Mouse (Mus musculus) embryonic facial prominence, embryonic 14.5 days (tissue): ENCODE data around the gene Nudc. TPM values are rescaled to one million over a fixed set of nuclear protein-coding genes. Genes with fewer than 3 reads are reported as not detected.

ENCODE experiments used
- microRNA-seq: library from miRNA; unstranded; fragments of <30 nt; microRNA quantifications from one replicate; pipeline ENCODE4, GENCODE M21; 2016; ENCODE audit warnings: borderline number of aligned reads
- polyA plus RNA-seq: library from polyadenylated mRNA; unstranded; fragments of >200 nt; fragmentation: Nextera tagmentation; extraction: Ambion mirVana; gene quantifications from 2 replicates; pipeline ENCODE4 v1.2.1, GENCODE M21; 2014

Nudc gene
- polyA plus RNA-seq, 1 experiment from 2014 or later, result 191 TPM

Small RNAs within 50 kb of the gene (microRNA-seq; reads per million reads assigned to microRNA genes)
- gene Gm23158, result not detected

Other genes with a start within 250 kb of the Nudc start
- gene Wdtc1, start 192.5 kb downstream of the Nudc start, polyA plus RNA-seq, result 17.4 and 17.6 TPM in 2 replicates
- gene Slc9a1, start 176.3 kb downstream of the Nudc start, polyA plus RNA-seq, result 9.2 and 11.0 TPM in 2 replicates
- gene Tent5b, start 65.9 kb downstream of the Nudc start, polyA plus RNA-seq, result 1.4 and 2.8 TPM in 2 replicates
- 9.0 TPM in 2 replicates for gene Trnp1, start 47.4 kb downstream of the Nudc start, polyA plus RNA-seq
- 11.6 and 12.6 TPM in 2 replicates for gene Kdf1, start 27.0 kb downstream of the Nudc start, polyA plus RNA-seq
- gene Nr0b2, start 7.4 kb upstream of the Nudc start, polyA plus RNA-seq, result not detected in 2 replicates
- gene Gpatch3, start 28.7 kb upstream of the Nudc start, polyA plus RNA-seq, result 6.3 and 8.3 TPM in 2 replicates
- 17.3 and 18.8 TPM in 2 replicates for gene Gpn2, start 38.4 kb upstream of the Nudc start, polyA plus RNA-seq
- gene Sfn, start 56.2 kb upstream of the Nudc start, polyA plus RNA-seq, result 129 and 135 TPM in 2 replicates
- gene Zdhhc18, start 104.2 kb upstream of the Nudc start, polyA plus RNA-seq, result 2.1 and 3.7 TPM in 2 replicates
- gene Pigv, start 126.7 kb upstream of the Nudc start, polyA plus RNA-seq, result 8.4 and 11.3 TPM in 2 replicates
- gene Arid1a, start 210.8 kb upstream of the Nudc start, polyA plus RNA-seq, result 29.1 and 29.6 TPM in 2 replicates